8 mouse cellular contexts compared by ENCODE assay signal in the genomic region with DNA sequence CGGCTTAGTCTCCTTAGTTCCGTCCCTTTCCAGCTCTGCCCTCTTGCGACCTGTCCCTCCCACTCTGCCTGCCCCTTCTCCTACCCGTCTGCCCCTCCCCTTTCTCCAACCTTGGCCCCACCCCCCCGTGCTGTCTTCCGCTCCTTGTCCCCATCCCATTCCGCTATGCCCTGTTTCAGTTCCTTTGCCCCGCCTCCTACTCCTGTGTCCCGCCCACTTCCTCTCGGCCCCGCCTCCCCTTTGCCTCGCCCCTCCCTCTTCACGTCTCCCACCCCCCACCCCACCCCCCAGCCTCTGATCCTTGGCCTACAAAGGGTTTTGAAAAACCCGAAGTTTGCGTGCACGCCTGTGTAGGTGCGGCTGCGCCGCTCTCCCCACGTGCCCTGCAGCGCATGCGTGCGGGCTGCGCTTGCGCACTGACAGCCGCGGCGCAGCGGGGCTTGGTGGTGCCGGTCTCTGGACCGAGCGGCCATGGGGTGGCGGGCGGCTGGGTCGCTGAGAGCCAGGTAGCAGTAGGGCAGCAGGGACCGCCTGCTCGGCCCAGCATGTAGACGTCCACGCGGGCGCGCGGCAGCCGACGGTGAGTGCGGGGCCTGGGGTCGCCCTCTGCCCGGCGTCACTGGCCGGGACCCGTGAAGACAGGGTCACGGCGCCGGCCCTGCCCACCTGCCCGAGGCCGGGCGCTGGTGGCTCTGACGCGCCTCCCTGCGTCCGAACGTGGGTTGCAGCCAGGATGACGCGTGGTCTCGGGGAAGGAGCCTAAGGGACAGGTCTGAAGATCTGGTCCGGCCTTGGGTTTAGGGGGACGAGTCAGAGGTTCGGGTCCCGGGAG. TPM values are rescaled to one million over a fixed set of nuclear protein-coding genes. Genes with fewer than 3 reads are reported as not detected.
DNase-seq lines count a peak whose midpoint lies in the region; ATAC-seq and TF ChIP-seq lines count a peak whose summit lies in the region.

No protein-coding gene starts in this region.

- H3K9me3 ChIP-seq in forebrain, embryonic 10.5 days: no peaks in the 10 kb centered on the region
- no peaks in the 10 kb centered on the region for H3K9me3 ChIP-seq in heart, embryonic 15.5 days (replicated peaks)
- no peaks in the 10 kb centered on the region for H3K9me3 ChIP-seq in liver, embryonic 14.5 days (ENCODE audit: control insufficient read depth, low read length)
- H3K9me3 ChIP-seq in neural tube, embryonic 11.5 days (ENCODE audit: control insufficient read depth, low read length): no peaks in the 10 kb centered on the region
- no peaks in the 10 kb centered on the region for H3K9me3 ChIP-seq in stomach, postnatal 0 days (ENCODE audit: control insufficient read depth, low read length)

- H3K36me3 ChIP-seq in forebrain, embryonic 10.5 days (replicated peaks): peaks cover 31% of the 10 kb centered on the region
- peaks cover 20% of the 10 kb centered on the region for H3K36me3 ChIP-seq in heart, embryonic 15.5 days
- H3K36me3 ChIP-seq in liver, embryonic 14.5 days (replicated peaks; ENCODE audit: control insufficient read depth, insufficient read depth, low read depth): peaks cover 4% of the 10 kb centered on the region
- peaks cover 5% of the 10 kb centered on the region for H3K36me3 ChIP-seq in neural tube, embryonic 11.5 days (ENCODE audit: control insufficient read depth, insufficient read depth, low read length)
- H3K36me3 ChIP-seq in stomach, postnatal 0 days (ENCODE audit: control insufficient read depth, insufficient read depth, low read length): peaks cover 11% of the 10 kb centered on the region; the same call in 1 of the 2 replicates

- H3K4me2 ChIP-seq in heart, embryonic 15.5 days: peak overlapping the region; percentile 76
- peak overlapping the region; percentile 82 for H3K4me2 ChIP-seq in liver, embryonic 14.5 days (ENCODE audit: low read depth)
- H3K4me2 ChIP-seq in neural tube, embryonic 11.5 days (ENCODE audit: low read depth): peak overlapping the region; percentile 91
- H3K4me2 ChIP-seq in stomach, postnatal 0 days (replicated peaks; ENCODE audit: low read depth): peak overlapping the region; percentile 85

- H3K27ac ChIP-seq in forebrain, embryonic 10.5 days: peak overlapping the region; percentile 92
- peak overlapping the region; percentile 98 for H3K27ac ChIP-seq in heart, embryonic 15.5 days
- peak overlapping the region; percentile 73 for H3K27ac ChIP-seq in liver, embryonic 14.5 days
- peak overlapping the region; percentile 88 for H3K27ac ChIP-seq in neural tube, embryonic 11.5 days (ENCODE audit: low read depth, low read length)
- peak overlapping the region; percentile 98 for H3K27ac ChIP-seq in stomach, postnatal 0 days (replicated peaks)

- WGBS in forebrain, embryonic 10.5 days: under 1% methylated on average over 69 of the region's 69 CpGs
- under 1% methylated on average over 69 of the region's 69 CpGs for WGBS in heart, embryonic 15.5 days
- under 1% methylated on average over 68 of the region's 69 CpGs for WGBS in liver, embryonic 14.5 days (ENCODE audit: insufficient replicate concordance)
- under 1% methylated on average over 69 of the region's 69 CpGs for WGBS in neural tube, embryonic 11.5 days
- under 1% methylated on average over 63 of the region's 69 CpGs for WGBS in stomach, postnatal 0 days

- H3K4me3 ChIP-seq in forebrain, embryonic 10.5 days: peak overlapping the region; percentile 86
- H3K4me3 ChIP-seq in heart, embryonic 15.5 days: peak overlapping the region; percentile 94
- H3K4me3 ChIP-seq in liver, embryonic 14.5 days (ENCODE audit: insufficient read depth in 1 of 2, low read depth in 2 of 2, low read length in 2 of 2): peak overlapping the region; percentile 71 to 89
- H3K4me3 ChIP-seq in neural tube, embryonic 11.5 days (ENCODE audit: low read depth, low read length): peak overlapping the region; percentile 77
- peak overlapping the region; percentile 74 for H3K4me3 ChIP-seq in stomach, postnatal 0 days (ENCODE audit: low read depth, low read length)

- peak; percentile 94 for ATAC-seq in heart, embryonic 15.5 days (replicated peaks; ENCODE audit: insufficient number of reproducible peaks, insufficient read depth, low FRiP score, low read depth)
- ATAC-seq in liver, embryonic 14.5 days (ENCODE audit: insufficient read depth): peak; percentile 93
- ATAC-seq in neural tube, embryonic 11.5 days (ENCODE audit: insufficient read depth, low FRiP score, low TSS enrichment): peak; percentile 94
- peak; percentile 94 for ATAC-seq in stomach, postnatal 0 days (ENCODE audit: low FRiP score, low TSS enrichment)

- TF ChIP-seq EP300 in liver, embryonic 14.5 days (IDR thresholded peaks at IDR 0.05; ENCODE audit: low read depth): no peak
- TF ChIP-seq EP300 in stomach, postnatal 0 days (optimal IDR thresholded peaks at IDR 0.05): no peak

- H3K27me3 ChIP-seq in forebrain, embryonic 10.5 days (ENCODE audit: poor library complexity, severe bottlenecking): no peaks in the 10 kb centered on the region
- H3K27me3 ChIP-seq in heart, embryonic 15.5 days: no peaks in the 10 kb centered on the region
- H3K27me3 ChIP-seq in liver, embryonic 14.5 days (ENCODE audit: control insufficient read depth, insufficient read depth, low read length): no peaks in the 10 kb centered on the region
- no peaks in the 10 kb centered on the region for H3K27me3 ChIP-seq in neural tube, embryonic 11.5 days (ENCODE audit: control insufficient read depth, insufficient read depth, low read length)
- H3K27me3 ChIP-seq in stomach, postnatal 0 days (ENCODE audit: control insufficient read depth, insufficient read depth, low read length): no peaks in the 10 kb centered on the region

- peak; percentile 97 to 98 for DNase-seq in CD8-positive naive resting alpha-beta T cell, adult 2 months (ENCODE audit: low read depth in 2 of 2, low spot score in 2 of 2)
- peak; percentile 97 for DNase-seq in c-Kit-positive CD71-negative TER-119-negative erythroid progenitor cells, embryonic 14.5 days (ENCODE audit: low read depth)
- DNase-seq in forebrain, embryonic 10.5 days (ENCODE audit: extremely low spot score, low spot score): peak; percentile 99
- DNase-seq in kidney, postnatal 25 days: peak; percentile 98
- DNase-seq in liver, embryonic 14.5 days (ENCODE audit: low read depth in 3 of 3, low spot score in 3 of 3): peak; percentile 95
- DNase-seq in neural tube, embryonic 11.5 days (ENCODE audit: low spot score): peak; percentile 97
- peak; percentile 99 for DNase-seq in stomach, postnatal 0 days (ENCODE audit: low spot score)

- H3K9ac ChIP-seq in heart, embryonic 15.5 days: peak overlapping the region; percentile 88
- peak overlapping the region; percentile 81 for H3K9ac ChIP-seq in liver, embryonic 14.5 days (replicated peaks)
- peak overlapping the region; percentile 78 for H3K9ac ChIP-seq in neural tube, embryonic 11.5 days (ENCODE audit: low read length)
- H3K9ac ChIP-seq in stomach, postnatal 0 days (ENCODE audit: low read length): peak overlapping the region; percentile 85

- H3K4me1 ChIP-seq in forebrain, embryonic 10.5 days: peaks cover 49% of the 10 kb centered on the region
- peaks cover 57% of the 10 kb centered on the region for H3K4me1 ChIP-seq in heart, embryonic 15.5 days (replicated peaks)
- H3K4me1 ChIP-seq in liver, embryonic 14.5 days (replicated peaks; ENCODE audit: control insufficient read depth in 2 of 2, insufficient read depth in 2 of 2, low read length in 1 of 2): peaks cover 16 to 47% of the 10 kb centered on the region in 2 experiments
- peaks cover 16% of the 10 kb centered on the region for H3K4me1 ChIP-seq in neural tube, embryonic 11.5 days (ENCODE audit: control insufficient read depth, insufficient read depth, low read length)
- H3K4me1 ChIP-seq in stomach, postnatal 0 days (replicated peaks; ENCODE audit: control insufficient read depth, insufficient read depth): peaks cover 16% of the 10 kb centered on the region; the same call in 1 of the 2 replicates

- peak; percentile 73 for TF ChIP-seq CTCF in liver, embryonic 14.5 days (IDR thresholded peaks at IDR 0.05; ENCODE audit: low read depth)
- TF ChIP-seq CTCF in stomach, postnatal 0 days (IDR thresholded peaks at IDR 0.05; ENCODE audit: low read depth): peak; percentile 66

RNA-seq across cellular contexts. Expression of a gene that starts 1.4 kb away (rescaled TPM):
- polyA plus RNA-seq in forebrain, embryonic 10.5 days (2016; fragmentation: Nextera tagmentation; extraction: Ambion mirVana): 118 and 122 TPM in 2 replicates
- polyA plus RNA-seq in heart, embryonic 15.5 days (2015; fragmentation: Nextera tagmentation; extraction: Ambion mirVana): 40.9 and 55.3 TPM in 2 replicates
- 32.0 and 32.2 TPM in 2 replicates for polyA plus RNA-seq in liver, embryonic 14.5 days (2012; rRNA removed)
- polyA plus RNA-seq in liver, embryonic 14.5 days (2014; fragmentation: Nextera tagmentation; extraction: Ambion mirVana): 40.2 and 48.4 TPM in 2 replicates
- polyA plus RNA-seq in neural tube, embryonic 11.5 days (2014; fragmentation: Nextera tagmentation; extraction: Ambion mirVana): 107 and 110 TPM in 2 replicates
- 75.2 and 78.4 TPM in 2 replicates for polyA plus RNA-seq in stomach, postnatal 0 days (2015; fragmentation: Nextera tagmentation; extraction: Ambion mirVana)

RNA-seq across cellular contexts. Expression of a gene that starts 37.6 kb away (rescaled TPM):
- 10.7 and 12.9 TPM in 2 replicates for polyA plus RNA-seq in forebrain, embryonic 10.5 days (2016; fragmentation: Nextera tagmentation; extraction: Ambion mirVana)
- polyA plus RNA-seq in heart, embryonic 15.5 days (2015; fragmentation: Nextera tagmentation; extraction: Ambion mirVana): 5.8 and 6.7 TPM in 2 replicates
- polyA plus RNA-seq in liver, embryonic 14.5 days (2012; rRNA removed): 4.1 and 4.2 TPM in 2 replicates
- 6.7 and 7.9 TPM in 2 replicates for polyA plus RNA-seq in liver, embryonic 14.5 days (2014; fragmentation: Nextera tagmentation; extraction: Ambion mirVana)
- 18.3 and 18.7 TPM in 2 replicates for polyA plus RNA-seq in neural tube, embryonic 11.5 days (2014; fragmentation: Nextera tagmentation; extraction: Ambion mirVana)
- 3.2 and 3.8 TPM in 2 replicates for polyA plus RNA-seq in stomach, postnatal 0 days (2015; fragmentation: Nextera tagmentation; extraction: Ambion mirVana)

Comparison
In these comparisons a context has a peak if more than half of its experiments do, and no peak if none do; other contexts are left out.
1. Peak in every context shown above with its lines: DNase-seq, ATAC-seq, H3K4me3 ChIP-seq and H3K27ac ChIP-seq.